12 mouse cellular contexts compared by ENCODE assay signal in genomic region chr1:127696533-127696932, GRCm38 (mm10). TPM values are rescaled to one million over a fixed set of nuclear protein-coding genes. Genes with fewer than 3 reads are reported as not detected.
DNase-seq lines count a peak whose midpoint lies in the region.
"Had no signal": no experiment of that assay in that cellular context is flagged by ENCODE, and none has a peak within 500 bp of the region (broad histone marks: within the 10 kb centered on the region; RNA-seq: fewer than 3 reads in every experiment).

No protein-coding gene starts in this region.

- DNase-seq in cerebellum, postnatal 10 days, result peak; percentile 23 to 63
- no peak for DNase-seq in cerebellum, postnatal 4 days (ENCODE audit: low spot score in 2 of 2)
- peak; percentile 4 for DNase-seq in kidney, postnatal 14 days
- no peak for DNase-seq in kidney, adult 8-10 months
- DNase-seq in A20 (ENCODE audit: low read depth, low spot score), result peak; percentile 52
- peak; percentile 24 for DNase-seq in c-Kit-negative CD71-positive TER-119-positive erythroid progenitor cells, embryonic 14.5 days (ENCODE audit: low read depth, low spot score)
- DNase-seq in right cerebral cortex, adult 18-20 months, result no peak
- no peak for DNase-seq in left cerebral cortex, postnatal 10 days (ENCODE audit: extremely low spot score in 1 of 2, low spot score in 2 of 2)
- DNase-seq: gastrocnemius, postnatal 10 days; layer of hippocampus, adult 9-11 months; thymus, adult 18-20 months had no signal

- intact Hi-C loops in left cerebral cortex, postnatal 10 days (cut with DNase I), result no loop called here

RNA-seq across cellular contexts. Expression of gene Tmem163, which starts 17.2 kb away (rescaled TPM):
- total RNA-seq in left cerebral cortex, postnatal 10 days (2021), result 10 to 100 TPM; 38.7 to 48.1 TPM
- total RNA-seq: hematopoietic stem cell, adult 5-6 weeks had no signal

RNA-seq across cellular contexts. Expression of gene Acmsd, which starts 32.7 kb away (rescaled TPM):
- total RNA-seq in left cerebral cortex, postnatal 10 days (2021), result under 1 TPM in 1 of 2 experiments, not detected in 1; 0.26 TPM
- total RNA-seq: gastrocnemius, postnatal 10 days had no signal

Comparison
In these comparisons a context has a peak if more than half of its experiments do, and no peak if none do; other contexts are left out.
1. DNase-seq: peak in cerebellum, postnatal 10 days (2 of 2), kidney, postnatal 14 days (single experiment), A20 (single experiment) and c-Kit-negative CD71-positive TER-119-positive erythroid progenitor cells, embryonic 14.5 days (single experiment); none in cerebellum, postnatal 4 days (0 of 2), kidney, adult 8-10 months (0 of 2), right cerebral cortex, adult 18-20 months (single experiment) and left cerebral cortex, postnatal 10 days (0 of 2).